Mouse (Mus musculus) liver, embryonic 15.5 days (tissue): ENCODE data around the gene Riok2. TPM values are rescaled to one million over a fixed set of nuclear protein-coding genes. Genes with fewer than 3 reads are reported as not detected.
A peak's percentile ranks its signal among the peaks of the same experiment; 100 is the strongest.

Experiments
- ATAC-seq: fragments of 200-750 bp; cut with Nextera tagmentation; 2 replicates; pipeline ENCODE4 v1.8.0; 2017; ENCODE audit warnings: moderate number of reproducible peaks, mild to moderate bottlenecking, moderate library complexity; ENCODE audit not compliant: insufficient read depth
- H3K27ac ChIP-seq: fragments of 300-500 bp; sonication (generic); replicated peaks from 2 replicates; pipeline ENCODE4 v1.5.1; 2015; ENCODE audit warnings: mild to moderate bottlenecking, inconsistent platforms
- H3K27me3 ChIP-seq: fragments of 300-500 bp; sonication (generic); 2 replicates; pipeline ENCODE4 v1.6.1; 2015; ENCODE audit warnings: mild to moderate bottlenecking, inconsistent platforms
- H3K36me3 ChIP-seq: fragments of 300-500 bp; sonication (generic); replicated peaks from 2 replicates; pipeline ENCODE4 v1.6.1; 2015; ENCODE audit warnings: moderate library complexity, mild to moderate bottlenecking, inconsistent platforms
- H3K4me1 ChIP-seq: fragments of 300-500 bp; sonication (generic); replicated peaks from 2 replicates; pipeline ENCODE4 v1.6.1; 2015; ENCODE audit warnings: inconsistent platforms
- H3K4me2 ChIP-seq: fragments of 300-500 bp; sonication (generic); 2 replicates; pipeline ENCODE4 v1.6.1; 2015; ENCODE audit warnings: moderate library complexity, mild to moderate bottlenecking, inconsistent platforms
- H3K4me3 ChIP-seq: fragments of 300-500 bp; sonication (generic); replicated peaks from 2 replicates; pipeline ENCODE4 v1.5.1; 2015; ENCODE audit warnings: mild to moderate bottlenecking, inconsistent platforms
- H3K9ac ChIP-seq: fragments of 300-500 bp; sonication (generic); 2 replicates; pipeline ENCODE4 v1.6.1; 2015; ENCODE audit warnings: moderate library complexity, mild to moderate bottlenecking, inconsistent platforms
- H3K9me3 ChIP-seq: fragments of 300-500 bp; sonication (generic); replicated peaks from 2 replicates; pipeline ENCODE4 v1.6.1; 2016; ENCODE audit warnings: inconsistent platforms
- WGBS: fragments of 180-500 bp; shearing (Covaris S2); methylation state at CpG from one replicate; pipeline ENCODE4 v1.1.7; 2015; ENCODE audit warnings: mixed read lengths; ENCODE audit not compliant: insufficient replicate concordance; 5-methylcytosine and 5-hydroxymethylcytosine counted together
- polyA plus RNA-seq: library from polyadenylated mRNA; unstranded; fragments of >200 nt; fragmentation: Nextera tagmentation; extraction: Ambion mirVana; gene quantifications from 2 replicates; pipeline ENCODE4 v1.2.1, GENCODE M21; 2015

Riok2 gene
- polyA plus RNA-seq, 1 experiment from 2014 or later: 9.7 TPM

DNA sequence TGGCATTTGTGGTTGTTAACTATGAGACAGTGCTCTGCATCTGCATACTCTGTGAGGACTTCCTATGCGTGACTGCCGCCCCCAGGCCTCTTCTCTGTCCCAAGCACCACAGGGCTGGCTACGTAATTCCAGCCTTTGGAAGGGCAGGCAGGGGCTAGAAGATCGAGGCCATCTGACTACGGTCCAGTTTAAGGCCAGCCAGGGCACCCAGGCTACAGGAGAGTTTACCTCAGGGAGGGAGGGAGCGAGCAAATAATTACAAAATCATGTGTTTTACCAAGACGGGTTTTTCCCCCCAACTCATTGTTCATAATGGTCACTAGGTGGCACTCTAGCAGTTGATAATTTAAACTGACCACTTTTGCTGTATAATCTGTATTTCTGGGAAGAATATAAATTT lies 18.8 kb downstream of the Riok2 start:
- 67% methylated on average over 7 of the region's 7 CpGs for WGBS
- peaks cover 30% of the 10 kb centered on the region for H3K36me3 ChIP-seq
- ATAC-seq: peak; percentile 40; the same call in 1 of the 2 replicates

DNA sequence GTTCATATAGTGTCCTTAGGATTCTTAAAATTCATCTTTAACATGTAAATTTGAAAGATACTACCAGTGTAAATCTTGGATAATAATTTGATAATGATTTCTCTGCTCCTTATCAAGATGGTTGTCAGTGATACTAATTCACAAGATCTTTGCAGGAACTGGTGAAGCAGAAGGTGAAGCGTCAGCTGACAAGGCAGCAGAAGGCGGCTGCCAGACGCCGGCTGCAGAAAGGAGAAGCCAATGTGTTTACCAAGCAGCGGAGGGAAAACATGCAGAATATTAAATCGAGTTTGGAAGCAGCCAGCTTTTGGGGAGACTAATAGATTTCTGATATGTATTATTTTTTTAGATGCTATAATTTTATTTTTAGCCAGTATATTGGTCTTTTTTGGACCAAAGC lies 19.2 kb downstream of the Riok2 start:
- H3K4me3 ChIP-seq: no peak overlapping the region
- no peak overlapping the region for H3K9ac ChIP-seq
- ATAC-seq: no peak
- peaks cover 29% of the 10 kb centered on the region for H3K36me3 ChIP-seq
- H3K9me3 ChIP-seq: no peaks in the 10 kb centered on the region
- H3K27me3 ChIP-seq: no peaks in the 10 kb centered on the region
- H3K4me1 ChIP-seq: no peaks in the 10 kb centered on the region
- WGBS: 88% methylated on average over 6 of the region's 6 CpGs
- H3K4me2 ChIP-seq: no peak overlapping the region
- H3K27ac ChIP-seq: no peak overlapping the region

More for the DNA sequence above, 18.8 kb downstream of the Riok2 start:
- H3K4me3 ChIP-seq: no peak overlapping the region
- no peaks in the 10 kb centered on the region for H3K9me3 ChIP-seq
- no peak overlapping the region for H3K4me2 ChIP-seq
- no peak overlapping the region for H3K9ac ChIP-seq
- no peaks in the 10 kb centered on the region for H3K27me3 ChIP-seq
- H3K27ac ChIP-seq: no peak overlapping the region
- no peaks in the 10 kb centered on the region for H3K4me1 ChIP-seq

DNA sequence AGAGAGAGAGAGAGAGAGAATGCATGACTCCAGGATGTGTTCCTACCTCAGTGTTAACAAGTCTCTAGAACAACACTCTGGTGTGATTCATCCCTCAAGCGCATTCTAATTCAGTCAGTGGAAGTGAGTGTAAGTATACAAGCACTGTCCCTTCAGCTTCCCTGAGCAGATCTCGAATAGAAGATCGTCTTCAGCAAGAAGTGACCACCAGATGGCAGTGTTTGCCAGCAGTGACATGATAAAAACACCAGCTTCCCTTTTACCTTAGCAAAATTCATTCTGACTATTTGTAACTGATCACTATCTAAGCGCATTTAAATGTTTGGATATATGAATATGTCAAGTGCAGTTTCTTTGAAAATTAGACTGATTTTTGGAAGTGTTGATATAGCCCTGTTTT lies 20.2 kb downstream of the Riok2 start:
- H3K4me1 ChIP-seq: no peaks in the 10 kb centered on the region
- H3K36me3 ChIP-seq: peaks cover 19% of the 10 kb centered on the region; the same call in 1 of the 2 replicates
- no peak overlapping the region for H3K27ac ChIP-seq
- no peak overlapping the region for H3K9ac ChIP-seq
- 34% methylated on average over 4 of the region's 4 CpGs for WGBS
- no peaks in the 10 kb centered on the region for H3K27me3 ChIP-seq
- no peak for ATAC-seq
- H3K9me3 ChIP-seq: no peaks in the 10 kb centered on the region
- no peak overlapping the region for H3K4me3 ChIP-seq
- H3K4me2 ChIP-seq: no peak overlapping the region

DNA sequence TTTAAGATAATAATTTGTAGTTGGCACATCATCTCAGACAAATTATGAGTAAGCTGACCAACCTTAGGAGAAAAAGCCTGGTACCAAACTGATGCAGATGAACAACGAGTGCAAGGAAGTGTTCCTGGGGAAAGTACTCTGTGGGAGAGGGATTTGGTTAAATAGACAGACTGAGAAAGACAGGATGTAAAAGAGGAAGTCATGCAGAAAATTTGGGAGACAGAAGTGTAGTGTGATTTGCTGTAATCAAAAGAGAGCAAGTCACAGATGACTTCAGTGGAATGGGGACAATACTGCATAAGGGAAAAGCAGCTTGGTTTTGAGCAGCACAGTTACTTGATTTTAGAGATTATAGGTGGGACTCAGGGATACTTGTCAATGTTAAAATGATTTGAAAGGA lies 22.8 kb downstream of the Riok2 start:
- ATAC-seq: no peak
- H3K27me3 ChIP-seq: no peaks in the 10 kb centered on the region
- no peak overlapping the region for H3K9ac ChIP-seq
- no peaks in the 10 kb centered on the region for H3K4me1 ChIP-seq
- WGBS: 31% methylated on average over 1 of the region's 1 CpGs
- no peak overlapping the region for H3K4me3 ChIP-seq
- no peak overlapping the region for H3K27ac ChIP-seq
- no peak overlapping the region for H3K4me2 ChIP-seq
- peaks cover 6% of the 10 kb centered on the region; the same call in 1 of the 2 replicates for H3K36me3 ChIP-seq
- H3K9me3 ChIP-seq: no peaks in the 10 kb centered on the region

DNA sequence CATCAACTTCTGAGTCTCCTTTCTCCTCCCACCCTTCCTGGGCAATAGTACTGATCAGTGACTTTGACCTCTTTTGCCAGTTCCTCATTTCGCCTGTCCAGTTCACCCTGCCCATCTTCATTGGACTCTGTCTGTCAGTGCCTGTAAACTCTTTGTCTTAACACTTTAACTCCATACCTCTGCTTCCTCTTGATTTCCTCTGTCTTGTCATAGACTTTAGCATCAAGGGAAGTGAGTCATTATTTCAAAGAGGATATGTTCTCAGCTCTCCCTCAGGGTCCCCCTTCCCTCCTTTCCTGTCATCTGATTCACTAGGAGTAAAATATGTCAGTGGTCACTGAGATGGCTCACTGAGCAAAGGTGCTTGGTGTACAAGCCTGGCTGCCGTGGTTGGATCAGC lies 24.6 kb downstream of the Riok2 start:
- Histone ChIP-seq H3K9me3 (no peaks in the 10 kb centered on the region), H3K4me1 (no peaks in the 10 kb centered on the region), H3K36me3 (0 out of 2 replicates have a peak, but pooled peaks cover 2% of the 10 kb centered on the region), H3K27me3 (no peaks in the 10 kb centered on the region), H3K4me2 (no peak overlapping the region), H3K27ac (no peak overlapping the region), H3K9ac (no peak overlapping the region), H3K4me3 (no peak overlapping the region)
- ATAC-seq: no peak
- WGBS: 13% methylated on average over 2 of the region's 2 CpGs

DNA sequence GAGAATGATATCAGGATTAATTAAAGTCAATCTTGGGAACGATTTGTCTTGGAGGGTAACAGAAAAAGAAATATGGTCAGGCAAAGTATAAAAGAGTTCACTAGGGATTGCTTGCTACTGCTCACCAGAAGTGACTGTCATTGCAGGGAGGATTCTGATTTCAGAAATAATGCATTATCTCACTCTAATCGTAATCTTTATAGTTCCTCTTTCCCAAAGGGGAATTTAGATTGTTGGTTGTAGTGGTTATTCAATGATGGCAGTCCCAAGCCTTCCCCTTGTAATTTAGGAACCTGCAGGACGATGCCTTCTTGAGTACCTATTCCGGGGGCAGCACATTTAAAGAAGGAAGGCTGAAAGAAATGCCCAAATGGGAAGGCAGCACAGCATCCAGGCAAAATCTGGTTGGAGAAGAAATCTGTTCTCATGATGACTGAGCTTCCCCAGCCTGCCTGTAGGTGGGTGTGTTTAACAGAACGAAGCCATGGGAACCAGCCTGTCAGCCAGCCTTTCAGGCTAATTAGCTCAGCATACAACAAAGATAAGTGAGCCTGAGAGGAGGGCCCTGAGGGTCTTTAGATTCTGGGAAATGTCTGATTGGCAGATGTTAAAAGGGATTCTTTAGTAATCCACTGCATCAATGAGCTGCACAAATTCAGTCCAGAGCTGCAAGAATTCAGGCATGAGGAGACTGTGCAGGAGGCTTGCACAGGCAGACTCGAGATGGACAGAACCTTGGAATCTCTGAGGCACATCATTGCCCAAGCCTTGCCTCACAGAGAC lies 28.3 kb downstream of the Riok2 start, which contains the start of gene Lix1:
Gene Lix1 (plus strand): TSS at position 451 of the 783 bp plus-strand sequence.
- H3K4me2 ChIP-seq: no peak within 1 kb of the TSS
- ATAC-seq: no peak

DNA sequence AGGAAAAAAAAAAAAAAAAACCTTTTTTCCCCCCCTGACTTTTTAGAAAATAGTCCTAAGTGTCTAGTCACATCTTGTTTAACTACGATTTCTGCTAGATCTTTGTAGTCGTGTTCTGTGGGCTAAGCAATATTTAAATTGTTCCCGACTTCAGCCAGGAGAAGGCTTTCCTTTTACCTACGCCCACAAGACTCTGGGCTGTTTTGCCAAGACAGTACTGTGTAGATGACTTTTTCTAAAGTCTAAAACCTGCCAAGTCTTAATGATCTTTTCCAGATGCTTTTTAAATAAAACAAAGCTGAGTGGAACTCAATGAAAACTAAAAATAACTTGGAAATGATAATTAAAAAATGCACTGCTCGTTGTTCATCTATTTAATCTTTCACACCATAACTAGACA lies 28.9 kb downstream of the Riok2 start:
- H3K4me1 ChIP-seq: no peaks in the 10 kb centered on the region
- H3K9me3 ChIP-seq: no peaks in the 10 kb centered on the region
- ATAC-seq: no peak
- H3K27ac ChIP-seq: no peak overlapping the region
- no peak overlapping the region for H3K4me2 ChIP-seq
- 52% methylated on average over 5 of the region's 5 CpGs for WGBS
- H3K36me3 ChIP-seq: no peaks in the 10 kb centered on the region
- H3K4me3 ChIP-seq: no peak overlapping the region
- H3K27me3 ChIP-seq: no peaks in the 10 kb centered on the region
- no peak overlapping the region for H3K9ac ChIP-seq

More for the DNA sequence above, 28.3 kb downstream of the Riok2 start, which contains the start of gene Lix1:
- no peak within 1 kb of the TSS for H3K9ac ChIP-seq
- H3K4me1 ChIP-seq: no peaks in the 10 kb centered on the region
- H3K36me3 ChIP-seq: no peaks in the 10 kb centered on the region
- H3K9me3 ChIP-seq: no peaks in the 10 kb centered on the region
- H3K4me3 ChIP-seq: no peak within 1 kb of the TSS
- no peak within 1 kb of the TSS for H3K27ac ChIP-seq
- no peaks in the 10 kb centered on the region for H3K27me3 ChIP-seq
- WGBS: 24% methylated on average over 6 of the region's 6 CpGs

DNA sequence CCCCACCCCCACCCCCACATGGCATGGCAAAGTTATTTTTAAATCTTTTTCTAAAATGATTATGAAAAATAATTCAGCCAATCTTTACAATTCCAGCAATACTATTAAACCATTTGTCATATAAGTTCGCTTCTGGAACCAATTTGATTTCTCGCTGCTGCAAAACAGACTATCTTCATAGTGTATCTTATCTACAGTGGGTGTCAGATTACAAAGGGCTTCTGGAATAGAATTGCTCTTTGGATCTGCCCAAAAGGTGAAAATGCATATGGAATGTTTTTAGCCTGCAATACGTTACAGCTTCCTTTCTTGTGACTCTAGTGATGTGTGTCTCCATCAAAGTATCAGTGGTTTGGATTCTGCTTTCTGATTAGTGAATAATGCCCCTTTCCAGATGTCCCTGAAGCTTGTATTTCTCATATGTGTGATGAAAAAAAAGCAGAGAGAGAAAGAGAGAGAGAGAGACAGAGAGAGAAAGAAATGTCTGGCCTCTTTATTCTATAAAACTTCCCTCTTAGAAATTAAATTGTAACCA lies 29.5 kb downstream of the Riok2 start:
- Histone ChIP-seq H3K9me3 (no peaks in the 10 kb centered on the region), H3K4me2 (no peak overlapping the region), H3K4me1 (no peaks in the 10 kb centered on the region), H3K27me3 (no peaks in the 10 kb centered on the region), H3K9ac (no peak overlapping the region), H3K36me3 (no peaks in the 10 kb centered on the region), H3K4me3 (no peak overlapping the region), H3K27ac (no peak overlapping the region)
- WGBS: 53% methylated on average over 3 of the region's 3 CpGs
- ATAC-seq: no peak

DNA sequence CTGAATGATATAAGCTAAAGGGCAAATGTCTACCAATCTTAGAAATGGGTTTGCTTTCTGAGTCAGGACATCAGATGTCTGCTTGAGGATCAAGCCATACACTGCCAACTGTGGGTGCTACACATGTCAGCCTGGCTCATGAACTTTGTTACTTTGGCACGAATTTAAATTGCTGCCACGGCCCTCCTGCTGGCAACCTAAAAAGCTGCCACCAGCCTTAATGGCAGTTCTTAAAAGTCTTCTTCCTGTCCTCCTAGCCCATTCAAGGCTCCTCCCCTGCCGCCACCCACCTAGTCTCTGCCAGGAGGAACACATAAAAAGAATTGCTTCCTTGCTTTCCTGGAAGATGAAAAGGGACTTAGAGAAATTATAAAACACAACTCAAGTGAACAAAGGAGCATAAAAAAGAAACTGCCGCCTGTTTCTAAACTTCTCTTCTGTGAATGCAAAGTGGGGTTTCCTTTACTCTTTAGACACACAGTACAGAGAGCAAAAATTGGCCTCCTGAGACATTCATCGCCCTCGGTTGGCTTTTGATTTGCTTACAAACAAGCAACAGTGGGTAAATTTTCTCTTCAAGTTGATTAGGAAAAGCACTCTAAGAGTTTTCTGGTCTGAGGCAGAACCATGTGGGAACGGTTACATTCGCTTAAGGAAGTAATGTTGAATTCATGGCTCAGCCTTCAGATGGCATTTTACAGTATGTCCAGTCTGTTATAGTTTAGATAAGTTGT lies 30.9 kb downstream of the Riok2 start:
- Histone ChIP-seq H3K9me3 (no peaks in the 10 kb centered on the region), H3K9ac (no peak overlapping the region), H3K36me3 (no peaks in the 10 kb centered on the region), H3K4me2 (no peak overlapping the region), H3K4me1 (no peaks in the 10 kb centered on the region), H3K4me3 (no peak overlapping the region), H3K27me3 (no peaks in the 10 kb centered on the region), H3K27ac (no peak overlapping the region)
- WGBS: 44% methylated on average over 8 of the region's 8 CpGs
- ATAC-seq: no peak

DNA sequence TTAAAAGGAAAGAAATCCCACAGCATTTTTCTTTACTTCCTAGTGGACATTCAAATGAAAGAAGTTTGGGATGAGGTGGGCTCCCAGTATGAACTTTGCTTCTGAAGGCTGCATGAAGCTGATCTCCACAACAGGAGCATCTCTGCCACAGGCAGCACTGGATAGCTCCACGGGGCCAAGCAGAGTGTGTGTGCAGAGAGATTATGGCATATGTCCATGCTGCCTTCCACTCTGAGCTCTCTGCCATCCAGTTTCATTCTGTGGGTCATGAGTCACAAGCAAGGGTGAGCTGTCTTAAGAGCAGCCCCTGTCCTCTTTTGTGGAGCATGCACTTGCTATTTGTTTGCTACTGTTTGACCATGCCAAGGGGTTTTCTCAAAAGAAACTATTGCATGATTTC lies 31.5 kb downstream of the Riok2 start:
- H3K4me1 ChIP-seq: no peaks in the 10 kb centered on the region
- H3K9me3 ChIP-seq: no peaks in the 10 kb centered on the region
- H3K27me3 ChIP-seq: no peaks in the 10 kb centered on the region
- no peak overlapping the region for H3K4me2 ChIP-seq
- no peak for ATAC-seq
- H3K36me3 ChIP-seq: no peaks in the 10 kb centered on the region
- no peak overlapping the region for H3K9ac ChIP-seq
- no peak overlapping the region for H3K4me3 ChIP-seq
- 39% methylated on average over 1 of the region's 1 CpGs for WGBS
- no peak overlapping the region for H3K27ac ChIP-seq

DNA sequence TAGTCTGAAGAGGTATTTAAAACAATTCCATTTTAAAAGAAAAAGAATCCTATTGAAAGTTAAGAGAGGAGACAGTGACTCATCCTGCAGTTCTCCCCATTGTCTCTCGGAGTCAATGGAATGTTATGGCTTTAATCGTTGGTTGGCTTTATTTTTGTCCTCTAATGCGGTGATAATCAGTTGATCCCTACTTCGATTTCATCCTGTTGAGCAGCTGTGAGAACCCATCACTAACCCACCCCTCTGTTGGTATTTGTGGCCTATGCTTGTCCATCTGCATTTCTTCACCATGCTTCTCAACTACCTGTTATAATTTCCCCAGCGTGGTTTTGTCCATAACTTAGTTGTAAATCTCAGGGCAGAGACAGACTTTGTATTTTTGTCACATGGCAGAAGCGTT lies 34.0 kb downstream of the Riok2 start:
- no peaks in the 10 kb centered on the region for H3K9me3 ChIP-seq
- no peak for ATAC-seq

More for the DNA sequence above, 34.0 kb downstream of the Riok2 start:
- 62% methylated on average over 6 of the region's 6 CpGs for WGBS
- Histone ChIP-seq H3K27me3 (no peaks in the 10 kb centered on the region), H3K9ac (no peak overlapping the region), H3K4me1 (no peaks in the 10 kb centered on the region), H3K36me3 (no peaks in the 10 kb centered on the region), H3K27ac (no peak overlapping the region), H3K4me3 (no peak overlapping the region), H3K4me2 (no peak overlapping the region)
